Mouse (Mus musculus) heart, embryonic 10.5 days (tissue): ENCODE data around the gene Prtn3. TPM values are rescaled to one million over a fixed set of nuclear protein-coding genes. Genes with fewer than 3 reads are reported as not detected.
"Not testable (repeated sequence)": the region's sequence is repeated elsewhere in the genome, so short reads cannot be mapped to it uniquely, and the experiment has no call there.

ENCODE experiments used
- DNase-seq: peaks from one replicate; pipeline ENCODE4 v3.0.0-alpha.2; 2017; ENCODE audit warnings: low spot score
- H3K27ac ChIP-seq: fragments of 300-500 bp; sonication (generic); 2 replicates; pipeline ENCODE4 v1.5.1; 2016; ENCODE audit warnings: mild to moderate bottlenecking
- H3K27me3 ChIP-seq: fragments of 300-500 bp; sonication (generic); 2 replicates; pipeline ENCODE4 v1.6.1; 2016; ENCODE audit warnings: mild to moderate bottlenecking; ENCODE audit not compliant: poor library complexity, insufficient read depth, severe bottlenecking
- H3K36me3 ChIP-seq: fragments of 300-500 bp; sonication (generic); 2 replicates; pipeline ENCODE4 v1.6.1; 2016; ENCODE audit warnings: mild to moderate bottlenecking, moderate library complexity
- H3K4me1 ChIP-seq: fragments of 300-500 bp; sonication (generic); 2 replicates; pipeline ENCODE4 v1.6.1; 2016; ENCODE audit warnings: mild to moderate bottlenecking
- H3K4me3 ChIP-seq: fragments of 300-500 bp; sonication (generic); 2 replicates; pipeline ENCODE4 v1.5.1; 2016; ENCODE audit warnings: mild to moderate bottlenecking, moderate library complexity
- H3K9me3 ChIP-seq: fragments of 300-500 bp; sonication (generic); 2 replicates; pipeline ENCODE4 v1.6.1; 2016; ENCODE audit warnings: mild to moderate bottlenecking, moderate library complexity
- WGBS: fragments of 180-500 bp; shearing (Covaris S2); methylation state at CpG from one replicate; pipeline ENCODE4 v1.1.7; 2016; 5-methylcytosine and 5-hydroxymethylcytosine counted together
- polyA plus RNA-seq: library from polyadenylated mRNA; unstranded; fragments of >200 nt; fragmentation: Nextera tagmentation; extraction: Ambion mirVana; gene quantifications from 2 replicates; pipeline ENCODE4 v1.2.1, GENCODE M21; 2016

Gene Prtn3
- polyA plus RNA-seq, 1 experiment from 2014 or later, result 7.8 TPM

GRCm38 (mm10) chr10:79871845-79872244 is 2.4 kb upstream of the Prtn3 start:
- Histone ChIP-seq H3K9me3 (no peaks in the 10 kb centered on the region), H3K36me3 (peaks cover 18% of the 10 kb centered on the region), H3K4me1 (peaks cover 34% of the 10 kb centered on the region), H3K27me3 (peaks cover 12% of the 10 kb centered on the region; the same call in 1 of the 2 replicates), H3K4me3 (no peak overlapping the region), H3K27ac (no peak overlapping the region)
- DNase-seq, result no peak
- WGBS, result 81% methylated on average over 8 of the region's 8 CpGs

- H3K4me1 ChIP-seq, result peaks cover 34% of the 10 kb centered on the region
- peak overlapping the region; percentile 71; the same call in 1 of the 2 replicates for H3K4me3 ChIP-seq
- DNase-seq, result no peak
- no peaks in the 10 kb centered on the region for H3K9me3 ChIP-seq
- H3K27me3 ChIP-seq, result peaks cover 12% of the 10 kb centered on the region
- H3K36me3 ChIP-seq, result peaks cover 12% of the 10 kb centered on the region
- 48% methylated on average over 3 of the region's 3 CpGs for WGBS
- no peak overlapping the region for H3K27ac ChIP-seq
Observed at GRCm38 (mm10) chr10:79872862-79873261, 1.4 kb upstream of the Prtn3 start.

GRCm38 (mm10) chr10:79873313-79873712 is 963 bp upstream of the Prtn3 start:
- Histone ChIP-seq H3K36me3 (peaks cover 12% of the 10 kb centered on the region), H3K4me1 (peaks cover 34% of the 10 kb centered on the region), H3K27me3 (peaks cover 12% of the 10 kb centered on the region), H3K27ac (0 out of 2 replicates have a peak overlapping the region, but pooled peaks have one; percentile 88), H3K4me3 (peak overlapping the region; percentile 71), H3K9me3 (no peaks in the 10 kb centered on the region)
- 15% methylated on average over 6 of the region's 6 CpGs for WGBS
- DNase-seq, result no peak

- H3K4me1 ChIP-seq, result peaks cover 34% of the 10 kb centered on the region
- H3K4me3 ChIP-seq, result peak overlapping the region; percentile 71
- 5% methylated on average over 26 of the region's 26 CpGs for WGBS
- H3K36me3 ChIP-seq, result peaks cover 12% of the 10 kb centered on the region
- peak overlapping the region; percentile 88 for H3K27ac ChIP-seq
- DNase-seq, result no peak
- H3K9me3 ChIP-seq, result no peaks in the 10 kb centered on the region
- peaks cover 12% of the 10 kb centered on the region for H3K27me3 ChIP-seq
Observed at GRCm38 (mm10) chr10:79873715-79874289, 474 bp upstream of the Prtn3 start.

- 32% methylated on average over 1 of the region's 1 CpGs for WGBS
- no peak for DNase-seq
- Histone ChIP-seq H3K36me3 (no peaks in the 10 kb centered on the region), H3K4me3 (no peak overlapping the region), H3K9me3 (no peaks in the 10 kb centered on the region), H3K27me3 (peaks cover 32% of the 10 kb centered on the region), H3K4me1 (peaks cover 64% of the 10 kb centered on the region), H3K27ac (0 out of 2 replicates have a peak overlapping the region, but pooled peaks have one; percentile 7)
Observed at GRCm38 (mm10) chr10:79877174-79877573, 2.9 kb downstream of the Prtn3 start.

GRCm38 (mm10) chr10:79877757-79878156 is 3.5 kb downstream of the Prtn3 start:
- Histone ChIP-seq H3K9me3 (no peaks in the 10 kb centered on the region), H3K4me1 (peaks cover 67% of the 10 kb centered on the region), H3K36me3 (no peaks in the 10 kb centered on the region), H3K27ac (no peak overlapping the region), H3K27me3 (peaks cover 38% of the 10 kb centered on the region), H3K4me3 (no peak overlapping the region)
- DNase-seq, result no peak
- 59% methylated on average over 12 of the region's 12 CpGs for WGBS

- 30% methylated on average over 3 of the region's 3 CpGs for WGBS
- H3K36me3 ChIP-seq, result no peaks in the 10 kb centered on the region
- H3K4me3 ChIP-seq, result no peak overlapping the region
- H3K27ac ChIP-seq, result no peak overlapping the region
- peaks cover 45% of the 10 kb centered on the region for H3K27me3 ChIP-seq
- peaks cover 61% of the 10 kb centered on the region for H3K4me1 ChIP-seq
- DNase-seq, result no peak
- H3K9me3 ChIP-seq, result no peaks in the 10 kb centered on the region
Observed at GRCm38 (mm10) chr10:79879527-79879926, 5.3 kb downstream of the Prtn3 start.

DNA sequence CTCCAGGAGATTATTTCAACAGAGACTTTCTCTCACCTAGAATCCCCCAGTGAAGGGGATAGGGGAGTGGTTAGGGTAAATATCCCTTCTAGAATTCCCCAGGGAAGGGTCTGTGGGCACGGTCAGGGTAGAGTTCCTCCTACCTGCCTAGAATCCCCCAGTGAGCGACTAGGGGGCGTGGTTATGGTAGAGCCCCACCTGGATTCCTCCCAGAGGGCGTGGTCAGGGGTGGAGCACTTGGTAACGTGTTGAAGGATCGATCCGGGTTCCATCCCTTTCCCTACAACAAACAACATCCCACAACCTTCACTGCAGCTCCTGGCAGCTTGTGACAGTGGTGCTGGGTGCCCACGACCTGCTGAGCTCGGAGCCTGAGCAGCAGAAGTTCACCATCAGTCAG is 6.4 kb downstream of the Prtn3 start:
- Histone ChIP-seq H3K4me1 (peaks cover 53% of the 10 kb centered on the region), H3K4me3 (peak overlapping the region; percentile 30; the same call in 1 of the 2 replicates), H3K36me3 (no peaks in the 10 kb centered on the region), H3K27me3 (peaks cover 38% of the 10 kb centered on the region), H3K27ac (0 out of 2 replicates have a peak overlapping the region, but pooled peaks have one; percentile 48), H3K9me3 (no peaks in the 10 kb centered on the region)
- WGBS, result 20% methylated on average over 9 of the region's 9 CpGs
- DNase-seq, result no peak

GRCm38 (mm10) chr10:79881981-79882380 is 7.7 kb downstream of the Prtn3 start:
- H3K9me3 ChIP-seq, result no peaks in the 10 kb centered on the region
- no peak for DNase-seq
- H3K4me1 ChIP-seq, result peaks cover 51% of the 10 kb centered on the region
- H3K4me3 ChIP-seq, result peak overlapping the region; percentile 44
- H3K27ac ChIP-seq, result no peak overlapping the region; the same call in 1 of the 2 replicates
- peaks cover 38% of the 10 kb centered on the region for H3K27me3 ChIP-seq
- 8% methylated on average over 22 of the region's 22 CpGs for WGBS
- H3K36me3 ChIP-seq, result no peaks in the 10 kb centered on the region

GRCm38 (mm10) chr10:79883297-79884084 is 9.2 kb downstream of the Prtn3 start:
- no peaks in the 10 kb centered on the region for H3K36me3 ChIP-seq
- 13% methylated on average over 22 of the region's 22 CpGs for WGBS
- H3K4me3 ChIP-seq, result peak overlapping the region; percentile 16
- H3K4me1 ChIP-seq, result peaks cover 47% of the 10 kb centered on the region
- no peaks in the 10 kb centered on the region for H3K9me3 ChIP-seq
- 0 out of 2 replicates have a peak overlapping the region, but pooled peaks have one; percentile 29 for H3K27ac ChIP-seq
- peak; percentile 88 for DNase-seq
- peaks cover 49% of the 10 kb centered on the region for H3K27me3 ChIP-seq

DNA sequence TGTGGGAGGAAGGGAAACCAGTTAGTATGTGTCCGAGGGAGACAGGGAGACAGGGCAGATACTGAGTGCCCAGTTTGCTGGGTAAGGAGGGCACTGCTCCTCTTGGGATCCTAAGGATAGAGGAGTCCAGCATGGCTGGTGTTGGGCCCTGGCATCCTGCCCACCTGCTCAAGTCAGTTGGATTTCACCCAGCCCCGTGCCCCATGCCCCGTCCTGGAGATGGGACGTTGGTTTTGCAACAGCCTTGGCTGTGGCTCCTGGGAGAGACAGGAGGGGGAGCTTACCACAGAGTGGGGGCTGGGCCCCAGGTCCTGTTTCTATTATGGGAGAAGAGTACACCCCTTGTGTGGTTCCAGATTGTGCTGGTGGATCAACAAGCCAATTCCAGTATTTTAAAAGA is 10.2 kb downstream of the Prtn3 start:
- no peak overlapping the region for H3K27ac ChIP-seq
- no peaks in the 10 kb centered on the region for H3K9me3 ChIP-seq
- 67% methylated on average over 4 of the region's 4 CpGs for WGBS

GRCm38 (mm10) chr10:79884938-79885337 is 10.7 kb downstream of the Prtn3 start:
- 74% methylated on average over 3 of the region's 3 CpGs for WGBS
- H3K27ac ChIP-seq, H3K9me3 ChIP-seq, DNase-seq, H3K4me3 ChIP-seq, H3K36me3 ChIP-seq: not testable (repeated sequence)
- peaks cover 50% of the 10 kb centered on the region for H3K27me3 ChIP-seq
- peaks cover 39% of the 10 kb centered on the region for H3K4me1 ChIP-seq

More for the DNA sequence above, 10.2 kb downstream of the Prtn3 start:
- Histone ChIP-seq H3K36me3 (no peaks in the 10 kb centered on the region), H3K27me3 (peaks cover 50% of the 10 kb centered on the region), H3K4me3 (no peak overlapping the region), H3K4me1 (peaks cover 43% of the 10 kb centered on the region)
- DNase-seq, result no peak

GRCm38 (mm10) chr10:79886054-79886453 is 11.8 kb downstream of the Prtn3 start, which contains the start of gene Elane:
Gene Elane, plus strand, starts transcription at chr10:79886247.
- no peaks in the 10 kb centered on the region for H3K36me3 ChIP-seq
- no peak within 1 kb of the TSS for H3K4me3 ChIP-seq
- DNase-seq, result no peak
- no peak within 1 kb of the TSS for H3K27ac ChIP-seq
- H3K9me3 ChIP-seq, result no peaks in the 10 kb centered on the region
- peaks cover 40% of the 10 kb centered on the region for H3K27me3 ChIP-seq
- WGBS, result 84% methylated on average over 6 of the region's 6 CpGs
- H3K4me1 ChIP-seq, result peaks cover 28% of the 10 kb centered on the region
